Mouse (Mus musculus): ENCODE results near the gene Rsbn1l. TPM values are rescaled to one million over a fixed set of nuclear protein-coding genes. Genes with fewer than 3 reads are reported as not detected.

Rsbn1l gene
- total RNA-seq, 2 experiments from 2014 or later = 13.2 to 14.0 TPM

DNA sequence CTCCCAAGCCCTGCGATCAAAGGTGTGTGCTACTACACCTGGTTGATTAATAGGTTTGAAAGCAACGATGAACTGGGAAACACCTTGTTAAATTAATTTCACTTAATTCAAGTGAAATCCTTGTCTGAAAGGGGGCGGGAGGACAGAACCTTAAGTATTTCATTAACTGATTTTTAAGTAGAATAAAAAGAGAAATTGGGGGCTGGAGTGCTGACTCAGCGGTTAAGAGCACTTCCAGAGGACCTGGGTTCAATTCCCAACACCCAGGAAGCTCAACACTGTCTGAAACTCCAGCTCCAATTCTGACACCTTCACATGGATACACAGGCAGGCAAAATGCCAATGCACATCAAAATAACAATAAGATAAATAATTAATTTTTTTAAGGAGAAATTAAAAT is 37.2 kb downstream of the Rsbn1l start:
- intact Hi-C loops (cut with DNase I) = loop anchor here (5.0 to 10.0 kb wide), 3 partner anchors 33 to 226 kb away; partner anchors contain the start of gene Ptpn12
- DNase-seq (ENCODE audit: low spot score) = no peak

DNA sequence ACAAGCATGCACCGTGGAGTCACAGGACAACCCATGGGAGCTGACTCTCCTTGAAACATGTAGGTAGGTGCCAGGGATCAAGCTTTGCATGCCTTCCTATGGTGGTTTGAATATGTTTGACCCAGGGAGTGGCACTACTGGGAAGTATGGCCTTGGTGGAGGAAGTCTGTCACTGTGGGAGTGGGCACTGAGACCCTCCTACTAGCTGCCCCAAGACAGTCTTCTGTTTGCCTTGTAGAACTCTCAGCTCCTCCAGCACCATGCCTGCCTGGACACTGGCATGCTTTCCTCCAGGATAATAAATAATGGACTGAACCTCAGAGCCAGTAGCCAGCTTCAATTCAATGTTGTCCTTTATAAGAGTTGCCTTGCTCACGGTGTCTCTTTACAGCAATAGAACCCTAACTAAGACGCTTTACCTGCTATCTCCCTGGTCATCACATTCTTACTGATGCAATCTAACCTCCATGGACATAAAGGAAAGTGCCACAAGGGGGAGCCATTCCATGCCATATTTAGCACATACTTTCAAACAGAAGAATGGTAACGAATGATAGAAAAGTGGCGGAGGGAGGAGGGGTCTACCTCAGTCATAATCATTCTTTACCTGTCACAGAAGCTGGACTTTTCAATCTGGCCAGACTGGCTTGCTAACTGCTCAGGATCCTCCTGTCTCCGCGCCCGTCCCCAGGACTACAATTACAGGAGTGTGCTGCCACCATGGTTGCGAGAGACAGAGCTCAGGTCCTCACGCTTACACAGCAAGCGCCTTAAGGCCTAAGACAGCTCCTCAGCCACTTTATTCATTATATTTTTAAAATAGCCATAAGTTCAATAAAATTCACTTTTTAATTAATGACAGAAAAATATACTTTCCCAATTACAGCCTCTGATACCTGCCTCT is 42.6 kb downstream of the Rsbn1l start:
- no peak for DNase-seq (ENCODE audit: low spot score)
- intact Hi-C loops (cut with DNase I) = loop anchor here (1.0 to 10.0 kb wide), 3 partner anchors 56 to 231 kb away; partner anchors contain the start of gene Ptpn12

DNA sequence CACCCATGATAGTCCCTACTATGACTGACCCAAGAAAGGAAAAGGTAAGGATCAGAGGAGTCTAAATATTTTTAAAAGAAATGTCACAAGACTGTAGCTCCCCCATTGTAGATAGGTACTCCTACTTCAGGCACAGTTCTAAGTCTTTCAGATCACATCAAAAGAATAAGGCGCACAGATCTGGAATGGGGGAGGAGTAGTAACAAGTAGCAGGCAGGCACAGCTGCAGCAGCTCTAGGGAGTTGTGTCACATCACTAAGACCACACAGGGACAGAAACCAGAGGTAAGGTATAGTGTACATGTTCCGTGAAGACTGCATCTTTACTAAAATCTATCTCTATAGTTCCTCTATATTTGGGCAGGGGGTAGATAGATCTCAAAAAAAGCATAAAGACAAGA is 44.5 kb downstream of the Rsbn1l start:
- intact Hi-C loops (cut with DNase I) = loop anchor here (10.0 kb wide), 2 partner anchors 143 to 233 kb away; partner anchors contain the start of gene Ptpn12
- DNase-seq (ENCODE audit: low spot score) = no peak

DNA sequence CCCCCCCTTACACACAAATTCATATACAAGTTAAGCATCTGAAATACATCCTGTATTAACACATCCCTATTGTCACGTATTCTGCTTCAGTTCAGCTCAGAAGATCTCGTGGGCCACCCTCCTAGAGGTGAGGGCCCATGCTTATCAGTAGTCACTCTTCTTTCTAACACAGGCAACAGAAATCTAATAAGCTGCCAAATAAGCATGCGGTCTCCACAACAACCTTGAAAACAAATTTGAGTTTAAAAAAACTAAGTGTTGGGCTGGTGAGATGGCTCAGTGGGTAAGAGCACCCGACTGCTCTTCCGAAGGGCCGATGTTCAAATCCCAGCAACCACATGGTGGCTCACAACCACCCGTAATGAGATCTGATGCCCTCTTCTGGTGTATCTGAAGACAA is 50.0 kb downstream of the Rsbn1l start:
- DNase-seq (ENCODE audit: low spot score) = no peak
- intact Hi-C loops (cut with DNase I) = no loop called here

DNA sequence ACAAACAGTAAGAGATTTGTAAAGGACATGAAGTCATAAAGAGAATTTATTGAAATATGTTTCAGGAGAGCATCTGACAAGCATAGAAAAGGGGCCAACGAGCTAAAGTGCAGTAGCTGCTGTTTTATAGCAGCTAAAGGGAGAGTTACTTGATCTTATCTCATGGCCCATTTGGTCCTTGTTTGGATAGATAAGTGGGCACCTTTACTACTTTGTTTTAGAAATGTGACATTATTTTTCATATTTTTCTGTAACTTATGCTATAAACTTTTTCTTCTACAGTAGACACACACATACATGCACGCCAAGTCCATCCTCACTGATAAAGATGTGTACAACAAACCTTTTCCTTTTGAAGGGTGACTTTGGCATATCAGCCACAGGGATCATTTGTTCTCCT is 50.8 kb downstream of the Rsbn1l start:
- DNase-seq (ENCODE audit: low spot score) = no peak
- intact Hi-C loops (cut with DNase I) = no loop called here

DNA sequence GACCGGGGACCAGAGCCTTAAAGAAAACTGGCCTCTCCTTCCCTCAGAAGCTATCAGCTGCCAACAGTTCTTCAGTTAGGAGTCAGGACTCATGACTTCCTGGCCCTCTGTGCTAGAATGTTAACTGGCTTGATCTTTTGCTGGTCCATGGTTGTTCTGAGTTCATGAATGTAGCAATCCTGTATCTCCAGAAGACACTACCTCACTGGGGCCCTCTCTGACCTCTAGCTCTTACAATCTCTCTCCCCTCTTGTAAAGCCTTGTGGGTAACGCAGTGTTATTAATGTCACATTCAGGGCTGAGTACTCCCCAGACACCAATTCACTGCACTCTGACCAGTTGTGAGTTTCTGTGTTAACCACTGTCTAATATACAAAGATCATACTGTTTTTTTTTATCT is 51.6 kb downstream of the Rsbn1l start:
- DNase-seq (ENCODE audit: low spot score) = no peak
- intact Hi-C loops (cut with DNase I) = no loop called here

DNA sequence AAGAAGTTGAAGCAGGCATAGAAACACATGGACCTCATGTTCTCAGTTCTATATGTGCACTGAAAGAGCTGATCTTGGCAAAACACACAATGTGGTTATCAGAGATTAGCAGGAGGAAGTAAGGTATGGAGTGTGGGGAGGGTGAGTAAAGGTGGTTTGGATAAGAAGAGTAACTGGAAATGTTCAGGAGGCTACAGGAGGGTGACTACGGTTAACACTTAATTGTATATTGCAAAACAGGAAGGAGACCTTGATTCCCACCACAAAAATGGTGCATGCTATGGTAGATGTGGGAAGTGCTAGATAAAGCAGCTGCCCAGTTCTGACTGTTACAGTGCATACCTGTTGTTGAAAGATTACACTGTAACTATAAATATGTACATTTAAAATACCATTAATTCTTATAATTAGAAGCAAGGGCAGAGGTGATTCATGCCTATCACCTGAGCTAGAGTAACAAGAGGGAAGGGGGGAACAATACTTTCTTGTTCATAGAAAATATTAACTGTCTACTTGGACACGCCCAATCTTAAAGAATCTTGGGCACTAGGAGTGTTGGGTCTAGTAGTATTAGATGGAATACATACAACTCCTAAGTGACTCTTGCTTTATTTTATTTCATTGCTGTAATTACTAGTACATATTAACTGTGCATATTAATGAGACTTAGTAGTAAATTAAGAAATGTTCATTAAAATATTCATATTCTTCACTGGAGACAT is 58.6 kb downstream of the Rsbn1l start:
- no peak for DNase-seq (ENCODE audit: low spot score)
- intact Hi-C loops (cut with DNase I) = no loop called here

DNA sequence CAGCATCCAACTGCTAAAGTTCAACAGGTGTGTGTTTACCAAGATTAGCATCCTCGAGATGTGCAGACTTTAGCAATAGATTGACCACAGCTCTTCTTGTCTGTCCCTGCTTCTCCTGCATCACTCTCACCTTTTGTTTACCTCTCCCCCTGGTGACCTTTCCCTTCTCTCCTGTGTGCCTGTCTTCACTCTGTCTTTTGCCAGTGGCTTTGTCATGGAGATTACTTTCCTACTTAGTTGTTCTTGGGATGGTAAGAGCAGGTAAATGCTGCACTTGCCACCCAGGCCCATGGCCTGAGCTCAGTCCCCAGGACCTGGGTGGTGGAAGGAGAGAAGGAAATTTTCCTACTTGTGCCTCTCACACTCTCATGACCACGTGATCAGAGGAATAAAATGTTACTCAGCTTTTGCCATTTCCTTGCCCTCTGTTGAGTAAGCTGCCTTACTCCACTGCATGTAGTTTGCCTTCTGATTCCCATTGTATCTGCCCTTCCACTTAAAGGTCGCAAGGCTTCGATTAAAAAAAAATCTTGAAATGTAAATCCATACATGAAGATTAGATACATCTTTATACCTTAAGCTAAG is 72.1 kb downstream of the Rsbn1l start:
- DNase-seq (ENCODE audit: low spot score) = no peak
- intact Hi-C loops (cut with DNase I) = loop anchor here (5.0 to 10.0 kb wide), 5 partner anchors 68 to 821 kb away; partner anchors contain the start of genes Armc10, Ccdc146, Fam185a and Fbxl13

DNA sequence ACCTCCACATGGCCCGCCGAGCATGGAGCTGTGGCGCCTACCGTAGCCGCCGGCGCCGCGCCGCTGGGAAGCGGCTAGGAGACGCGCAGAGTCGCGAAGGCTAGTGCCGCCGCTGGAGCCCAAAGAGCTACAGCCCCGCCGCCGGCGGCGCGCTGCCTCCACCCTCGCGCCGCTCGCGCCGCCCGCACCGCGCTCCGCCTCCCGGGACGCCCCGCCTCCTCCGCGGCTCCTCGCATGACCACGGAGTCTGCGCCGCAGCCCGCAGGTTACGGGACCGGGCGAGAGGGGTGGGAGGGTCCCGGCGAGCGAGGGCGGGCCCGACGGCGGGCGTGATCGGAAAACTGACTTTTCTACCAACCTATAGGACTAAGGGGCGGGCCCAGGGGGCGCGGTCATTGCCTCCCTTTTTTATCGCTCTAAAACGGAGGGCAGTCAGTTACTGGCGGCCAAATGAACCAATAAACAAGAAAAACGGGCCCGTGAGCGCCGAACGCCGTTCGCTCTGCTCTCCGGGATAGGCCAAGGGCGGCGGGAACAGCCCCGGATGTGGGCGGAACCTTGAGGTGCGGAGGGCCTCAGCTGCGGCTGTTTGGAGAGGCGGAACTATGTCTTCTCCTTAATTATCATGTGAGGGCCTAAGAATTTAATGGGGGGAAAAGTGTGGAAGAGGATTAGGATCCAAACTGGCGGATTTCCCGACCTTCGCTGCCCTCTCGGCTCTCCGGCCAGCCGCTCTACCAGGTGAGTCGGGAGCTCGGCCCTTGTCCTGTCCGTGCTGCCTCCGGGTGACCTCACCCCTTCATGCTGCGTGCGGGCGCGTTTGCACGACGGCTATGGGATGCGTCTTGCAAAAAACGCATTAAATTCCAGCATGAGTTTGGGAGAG is 74.0 kb downstream of the Rsbn1l start, which contains the start of the genes Phtf2 and Tmem60:
Gene Phtf2, minus strand, starts transcription at position 210 of the 886 bp plus-strand sequence.
Gene Tmem60, plus strand, starts transcription at position 277 of the 886 bp plus-strand sequence.
- intact Hi-C loops (cut with DNase I) = loop anchor here (5.0 to 10.0 kb wide), 5 partner anchors 70 to 823 kb away; partner anchors contain the start of genes Armc10, Ccdc146, Fam185a and Fbxl13
- peak; percentile 97 for DNase-seq (ENCODE audit: low spot score)

DNA sequence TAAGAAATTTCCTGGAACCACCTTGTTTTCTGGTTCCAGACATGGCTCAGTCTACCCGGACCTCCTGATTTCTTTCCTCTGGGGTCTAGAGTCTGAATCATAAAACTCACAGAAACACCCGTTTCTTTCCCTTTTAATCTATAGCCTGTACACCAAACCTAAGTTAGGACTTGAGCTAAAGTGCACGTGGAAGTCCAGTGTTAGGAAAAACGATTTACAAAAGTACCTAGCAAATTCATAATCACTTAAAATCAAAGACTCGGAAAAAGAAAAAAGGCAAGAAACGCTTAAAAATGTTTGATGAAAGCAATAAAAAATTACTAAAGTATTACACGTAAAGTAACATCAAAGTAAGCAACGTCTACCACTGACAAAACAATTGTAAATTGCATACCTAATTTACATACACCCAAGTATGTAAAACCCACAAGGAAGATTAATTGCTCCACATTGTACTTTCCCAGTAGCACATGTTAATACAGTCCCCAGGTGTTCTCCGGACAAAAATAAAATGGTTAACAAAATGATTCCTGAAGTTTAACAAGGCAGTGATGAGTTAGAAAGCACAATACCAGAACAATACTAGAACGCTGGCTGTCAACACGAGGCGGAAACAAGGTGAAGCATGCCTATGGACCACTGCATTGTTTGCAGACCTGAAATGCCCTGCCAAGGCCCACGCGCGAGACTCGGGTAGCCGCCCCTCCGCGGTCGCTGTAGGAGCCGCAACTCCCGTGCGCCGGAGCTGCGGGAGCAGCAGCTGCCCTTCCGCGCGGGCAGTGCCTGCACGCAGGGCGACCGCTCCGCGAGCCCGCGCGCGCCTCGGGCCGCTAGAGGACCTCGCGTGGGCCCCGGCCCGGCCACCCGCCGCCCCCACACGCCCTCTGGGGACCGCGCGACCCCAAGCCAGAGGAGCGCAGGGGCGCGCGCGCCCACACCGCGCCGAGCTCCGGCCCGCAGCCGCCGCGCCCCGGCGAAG is 75.1 kb downstream of the Rsbn1l start:
- intact Hi-C loops (cut with DNase I) = loop anchor here (5.0 to 10.0 kb wide), 5 partner anchors 71 to 824 kb away; partner anchors contain the start of genes Armc10, Ccdc146, Fam185a and Fbxl13

DNA sequence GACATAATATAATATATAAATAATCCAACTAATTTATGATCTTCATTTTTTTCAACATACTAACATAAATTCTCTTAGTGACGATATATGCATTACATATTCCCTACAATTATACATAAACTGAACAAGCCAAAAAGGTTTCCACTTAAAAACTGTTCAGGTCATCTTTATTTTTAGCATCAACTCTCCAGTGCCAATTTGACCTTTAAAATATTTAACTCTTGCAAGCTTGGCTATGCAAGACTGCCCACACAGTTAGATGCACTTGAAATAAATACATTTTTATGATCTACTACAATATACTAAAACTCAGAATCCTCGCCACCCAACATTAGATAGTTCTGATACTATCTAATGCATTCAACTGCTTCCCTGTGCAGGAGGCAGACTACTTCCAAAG is 75.8 kb downstream of the Rsbn1l start:
- intact Hi-C loops (cut with DNase I) = loop anchor here (5.0 to 10.0 kb wide), 5 partner anchors 72 to 824 kb away; partner anchors contain the start of genes Armc10, Ccdc146, Fam185a and Fbxl13
- DNase-seq (ENCODE audit: low spot score) = no peak

More for the DNA sequence above, 75.1 kb downstream of the Rsbn1l start:
- peak; percentile 12 for DNase-seq (ENCODE audit: low spot score)

DNA sequence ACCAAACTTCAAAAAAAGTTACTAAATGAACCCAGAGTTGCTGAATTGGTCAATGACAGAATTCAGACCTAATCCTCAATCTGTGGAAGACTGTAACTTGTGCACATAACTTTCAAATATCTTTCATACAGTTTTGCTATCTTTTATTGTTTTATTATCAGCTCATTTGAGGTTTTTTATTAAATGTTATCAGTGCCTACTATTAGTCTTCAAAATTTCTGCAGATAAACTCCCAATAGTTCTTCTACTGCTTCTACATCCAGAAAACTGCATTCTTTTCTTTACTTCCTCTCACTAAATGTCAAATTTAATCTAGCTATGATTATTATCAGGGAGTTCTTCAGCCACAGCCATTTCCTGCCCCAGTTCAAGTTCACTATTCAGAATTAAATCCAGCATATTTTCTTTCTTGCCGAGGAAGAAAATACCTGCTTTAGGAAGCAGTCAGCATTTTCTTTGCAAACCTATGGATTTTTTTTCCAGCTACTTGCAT is 79.2 kb downstream of the Rsbn1l start:
- intact Hi-C loops (cut with DNase I) = no loop called here
- no peak for DNase-seq (ENCODE audit: low spot score)

DNA sequence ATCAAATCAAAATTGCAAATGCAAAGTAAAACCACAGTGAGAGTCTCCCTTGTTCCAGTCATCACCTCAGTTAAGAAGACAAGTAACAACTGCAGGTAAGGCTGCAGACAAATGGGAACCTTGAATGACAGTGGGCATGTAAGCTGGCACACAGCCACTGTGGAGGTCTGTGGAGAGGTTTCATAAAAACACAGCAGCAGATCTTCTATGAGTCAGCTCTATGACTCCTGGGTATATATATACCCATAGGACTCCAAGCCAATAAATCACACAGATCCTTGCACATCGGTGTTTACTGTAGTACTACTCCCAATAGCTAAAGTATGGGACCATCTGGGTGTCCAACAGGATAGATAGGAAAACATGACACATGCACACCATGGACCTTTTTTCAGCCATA is 83.1 kb downstream of the Rsbn1l start:
- intact Hi-C loops (cut with DNase I) = no loop called here
- DNase-seq (ENCODE audit: low spot score) = no peak

DNA sequence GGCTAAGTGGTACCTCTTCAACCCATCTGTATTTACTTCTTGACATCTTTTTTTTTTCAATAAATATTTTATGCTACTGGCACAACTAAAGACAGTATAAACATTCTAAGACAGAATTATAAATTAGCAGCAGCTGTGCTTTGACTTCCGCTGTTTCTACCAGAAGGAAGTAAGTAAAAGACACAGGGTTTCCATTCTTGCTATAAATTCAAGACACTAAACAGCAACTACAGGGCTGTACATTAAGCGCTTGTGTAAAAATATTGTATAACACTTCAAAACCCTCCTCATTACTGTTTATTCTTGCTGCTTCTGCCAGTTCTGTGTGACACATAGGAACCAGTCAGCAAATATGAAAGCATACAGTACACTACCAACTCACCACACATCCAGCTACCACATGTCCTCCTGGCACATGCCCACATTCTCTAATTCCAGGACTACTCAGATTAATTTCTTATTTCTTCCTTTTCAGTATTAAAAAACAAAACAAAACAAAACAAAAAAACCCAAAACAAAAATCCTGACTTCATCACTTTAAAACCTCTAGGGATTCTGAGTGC is 90.9 kb downstream of the Rsbn1l start:
- intact Hi-C loops (cut with DNase I) = no loop called here
- DNase-seq (ENCODE audit: low spot score) = no peak

DNA sequence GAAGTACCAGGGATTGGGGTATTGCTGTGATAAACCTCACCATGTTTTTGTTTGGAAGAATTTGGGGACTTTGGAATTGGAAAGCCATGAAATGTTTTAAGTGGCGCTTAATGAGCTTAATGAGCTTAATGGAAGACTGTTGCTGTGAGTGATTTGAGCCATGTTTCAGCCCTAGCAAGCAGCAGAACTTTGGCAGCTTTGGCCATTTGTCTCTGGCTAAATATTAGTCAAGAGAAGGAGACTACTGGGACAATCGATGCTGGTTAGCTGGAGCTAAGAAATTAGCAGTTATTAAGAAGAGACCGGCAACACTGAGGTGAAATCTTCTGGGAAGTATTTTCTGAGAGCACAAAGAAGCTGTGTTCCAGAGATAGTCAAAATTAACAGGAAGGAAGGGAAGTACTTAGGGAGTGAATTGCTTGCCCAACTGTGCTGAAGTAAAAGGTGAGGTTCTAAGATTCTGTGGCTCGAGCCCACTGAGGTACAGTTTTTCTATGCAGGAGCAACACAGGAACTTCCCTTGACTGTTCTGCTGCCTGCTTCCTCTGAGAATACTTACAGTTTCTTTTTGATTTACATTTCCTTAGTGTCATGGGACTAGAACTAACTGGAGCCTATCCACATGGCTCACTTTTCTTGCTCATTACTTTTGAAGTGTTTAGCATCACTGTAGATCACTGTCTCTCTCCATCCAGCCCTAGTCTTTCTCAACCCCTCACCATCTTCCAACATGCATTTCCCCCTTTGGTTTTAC is 91.8 kb downstream of the Rsbn1l start:
- intact Hi-C loops (cut with DNase I) = no loop called here
- no peak for DNase-seq (ENCODE audit: low spot score)

DNA sequence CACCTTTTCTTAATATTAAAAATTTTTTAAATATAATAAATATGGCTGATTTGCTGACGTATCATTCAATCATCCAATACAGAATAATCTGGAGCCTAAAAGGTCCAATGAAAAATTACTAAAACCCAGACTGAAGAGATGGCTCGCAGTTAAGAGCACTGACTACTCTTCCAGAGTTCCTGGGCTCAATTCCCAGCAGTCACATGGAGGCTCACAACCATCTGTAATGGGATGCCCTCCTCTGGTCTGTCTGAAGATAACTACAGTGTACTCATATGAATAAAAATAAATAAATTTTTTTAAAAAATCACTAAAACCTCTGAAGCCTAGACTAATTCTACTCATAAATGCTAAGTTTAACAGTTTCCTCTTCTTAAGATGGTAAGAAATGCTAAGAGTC is 94.3 kb downstream of the Rsbn1l start:
- DNase-seq (ENCODE audit: low spot score) = no peak
- intact Hi-C loops (cut with DNase I) = no loop called here

DNA sequence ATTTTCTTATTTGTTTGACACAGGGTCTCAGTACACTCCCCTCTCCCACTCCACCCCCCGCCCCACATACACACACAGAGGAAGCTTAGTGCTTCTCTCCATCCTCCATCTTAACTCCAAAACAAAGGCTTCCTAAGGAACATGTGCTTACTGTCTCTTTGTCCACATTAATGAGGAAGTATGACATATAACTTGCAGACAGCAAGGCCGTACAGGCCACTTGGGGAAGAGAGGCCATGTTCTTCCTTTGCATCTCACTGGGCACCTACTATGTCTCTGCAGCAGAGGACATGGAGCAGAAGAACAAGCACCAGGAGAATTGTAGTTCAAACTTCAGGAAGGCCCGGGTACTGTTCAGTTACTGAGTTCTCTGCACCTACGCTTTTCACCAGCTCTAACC is 95.6 kb downstream of the Rsbn1l start:
- intact Hi-C loops (cut with DNase I) = no loop called here
- DNase-seq (ENCODE audit: low spot score) = no peak

All from heart, postnatal 25 days (tissue).